Mouse (Mus musculus): ENCODE measurements at regions not wholly inside any gene's neighbourhood (a gene's known extent, or its start where the extent isn't known, plus 50 kb on each side); places are given as distances from the start of the nearest gene placed in this dataset.
"Not testable (repeated sequence)": the region's sequence is repeated elsewhere in the genome, so short reads cannot be mapped to it uniquely, and the experiment has no call there.

DNA sequence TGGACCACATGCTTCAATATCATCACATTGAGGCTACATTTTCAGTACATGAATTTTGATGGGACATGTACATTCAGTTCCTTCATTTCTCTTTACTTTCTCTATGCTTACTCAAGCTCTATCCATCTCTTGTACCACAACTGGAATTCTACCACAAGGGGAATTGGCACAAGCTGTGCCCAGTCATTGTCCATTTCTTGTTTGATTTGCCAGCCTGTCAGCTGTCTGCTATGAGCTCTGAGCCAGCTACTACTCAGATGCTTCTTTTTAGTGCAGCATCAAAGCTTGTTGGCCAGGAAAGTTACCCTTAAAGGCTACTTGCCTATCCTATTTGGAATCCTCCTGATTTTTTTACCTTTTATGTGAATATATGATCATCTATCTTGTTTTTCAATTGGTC is 410.9 kb upstream of the Agtr1b start:
- no peak overlapping the region for H3K27ac ChIP-seq
- no peaks in the 10 kb centered on the region for H3K36me3 ChIP-seq
- no peak overlapping the region for H3K4me3 ChIP-seq (replicated peaks)
- H3K4me2 ChIP-seq (replicated peaks), result no peak overlapping the region
- no peaks in the 10 kb centered on the region for H3K27me3 ChIP-seq
- H3K9ac ChIP-seq (replicated peaks), result no peak overlapping the region
- peaks cover 11% of the 10 kb centered on the region for H3K4me1 ChIP-seq (replicated peaks)
- no peak for ATAC-seq
- no peaks in the 10 kb centered on the region for H3K9me3 ChIP-seq

DNA sequence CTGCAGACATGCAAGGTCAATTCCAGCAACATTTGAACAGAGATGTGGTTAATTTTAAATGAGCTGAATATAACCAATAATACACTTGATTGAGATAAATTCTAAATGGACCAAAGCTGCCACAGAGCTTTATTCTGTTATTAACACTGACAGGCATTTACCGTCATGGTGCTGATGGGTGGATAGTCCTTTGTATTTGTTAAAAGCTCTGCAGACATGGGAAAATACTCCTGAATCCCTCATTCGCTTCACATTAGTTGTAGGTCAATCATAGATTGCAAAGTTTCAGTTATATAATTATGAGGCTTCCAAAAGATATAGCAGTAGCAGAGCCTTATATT is 410.0 kb upstream of the Agtr1b start:
- no peak overlapping the region for H3K4me2 ChIP-seq (replicated peaks)
- H3K9ac ChIP-seq (replicated peaks), result no peak overlapping the region
- peak; percentile 83 for ATAC-seq
- 0 out of 2 replicates have a peak overlapping the region, but pooled peaks have one; percentile 25 for H3K27ac ChIP-seq
- 22% methylated on average over 2 of the region's 2 CpGs for WGBS
- no peaks in the 10 kb centered on the region for H3K27me3 ChIP-seq
- peaks cover 11% of the 10 kb centered on the region for H3K4me1 ChIP-seq (replicated peaks)
- no peak overlapping the region for H3K4me3 ChIP-seq (replicated peaks)
- H3K36me3 ChIP-seq, result no peaks in the 10 kb centered on the region
- H3K9me3 ChIP-seq, result no peaks in the 10 kb centered on the region

GRCm38 (mm10) chr3:20776128-20776963 is 409.4 kb upstream of the Agtr1b start:
- ATAC-seq, result peak; percentile 97
- H3K27me3 ChIP-seq, result no peaks in the 10 kb centered on the region
- H3K9me3 ChIP-seq, result no peaks in the 10 kb centered on the region
- H3K4me2 ChIP-seq (replicated peaks), result no peak overlapping the region
- 20% methylated on average over 4 of the region's 4 CpGs for WGBS
- H3K27ac ChIP-seq, result peak overlapping the region; percentile 42
- H3K4me3 ChIP-seq (replicated peaks), result no peak overlapping the region
- H3K9ac ChIP-seq (replicated peaks), result no peak overlapping the region
- peaks cover 11% of the 10 kb centered on the region for H3K4me1 ChIP-seq (replicated peaks)
- no peaks in the 10 kb centered on the region for H3K36me3 ChIP-seq

GRCm38 (mm10) chr3:20734302-20734701 is 367.3 kb upstream of the Agtr1b start:
- 62% methylated on average over 3 of the region's 3 CpGs for WGBS
- Histone ChIP-seq H3K27ac (no peak overlapping the region), H3K9ac (replicated peaks) (no peak overlapping the region), H3K4me3 (replicated peaks) (no peak overlapping the region), H3K4me2 (replicated peaks) (no peak overlapping the region), H3K36me3 (no peaks in the 10 kb centered on the region), H3K9me3 (no peaks in the 10 kb centered on the region), H3K27me3 (no peaks in the 10 kb centered on the region), H3K4me1 (replicated peaks) (0 out of 2 replicates have a peak, but pooled peaks cover 3% of the 10 kb centered on the region)
- ATAC-seq, result no peak

GRCm38 (mm10) chr3:20732005-20732404 is 365.0 kb upstream of the Agtr1b start:
- Histone ChIP-seq H3K9me3 (no peaks in the 10 kb centered on the region), H3K36me3 (no peaks in the 10 kb centered on the region), H3K4me3 (replicated peaks) (no peak overlapping the region), H3K4me2 (replicated peaks) (no peak overlapping the region), H3K27ac (no peak overlapping the region), H3K4me1 (replicated peaks) (0 out of 2 replicates have a peak, but pooled peaks cover 3% of the 10 kb centered on the region), H3K27me3 (no peaks in the 10 kb centered on the region), H3K9ac (replicated peaks) (no peak overlapping the region)
- no peak for ATAC-seq

GRCm38 (mm10) chr3:20730481-20730880 is 363.5 kb upstream of the Agtr1b start:
- H3K9me3 ChIP-seq, result no peaks in the 10 kb centered on the region
- no peak for ATAC-seq

DNA sequence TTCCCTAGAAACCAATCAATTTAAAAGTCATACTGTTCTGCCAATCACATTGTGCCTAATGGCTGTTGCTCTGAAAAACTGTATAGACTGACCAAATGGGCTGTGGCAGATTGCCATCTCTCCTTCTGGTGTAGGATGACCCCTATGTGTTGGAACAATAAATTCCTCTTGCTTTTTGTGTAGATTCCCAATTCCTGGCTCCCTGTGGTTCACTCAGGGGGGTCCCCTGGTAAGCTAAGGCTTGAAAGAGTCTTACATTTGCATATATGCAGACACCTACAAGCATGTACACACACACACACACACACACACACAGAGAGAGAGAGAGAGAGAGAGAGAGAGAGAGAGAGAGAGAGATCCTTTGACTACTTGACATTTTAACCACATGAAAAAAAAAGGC is 362.8 kb upstream of the Agtr1b start:
- ATAC-seq; H3K9ac ChIP-seq (replicated peaks); H3K9me3 ChIP-seq; H3K27me3 ChIP-seq; H3K27ac ChIP-seq; H3K4me2 ChIP-seq (replicated peaks); H3K4me1 ChIP-seq (replicated peaks); H3K36me3 ChIP-seq; H3K4me3 ChIP-seq (replicated peaks): not testable (repeated sequence)

More at GRCm38 (mm10) chr3:20730481-20730880, 363.5 kb upstream of the Agtr1b start:
- no peak overlapping the region for H3K4me3 ChIP-seq (replicated peaks)
- no peak overlapping the region for H3K9ac ChIP-seq (replicated peaks)
- no peaks in the 10 kb centered on the region for H3K27me3 ChIP-seq
- H3K4me2 ChIP-seq (replicated peaks), result no peak overlapping the region
- H3K27ac ChIP-seq, result no peak overlapping the region
- no peaks in the 10 kb centered on the region for H3K36me3 ChIP-seq
- 0 out of 2 replicates have a peak, but pooled peaks cover 3% of the 10 kb centered on the region for H3K4me1 ChIP-seq (replicated peaks)

GRCm38 (mm10) chr3:20714671-20715070 is 347.7 kb upstream of the Agtr1b start:
- no peak overlapping the region for H3K9ac ChIP-seq (replicated peaks)
- H3K4me3 ChIP-seq (replicated peaks), result no peak overlapping the region
- H3K4me1 ChIP-seq (replicated peaks), result no peaks in the 10 kb centered on the region
- WGBS, result 71% methylated on average over 1 of the region's 1 CpGs
- no peak overlapping the region for H3K27ac ChIP-seq
- no peak for ATAC-seq
- no peaks in the 10 kb centered on the region for H3K27me3 ChIP-seq
- H3K36me3 ChIP-seq, result no peaks in the 10 kb centered on the region
- no peak overlapping the region for H3K4me2 ChIP-seq (replicated peaks)
- no peaks in the 10 kb centered on the region for H3K9me3 ChIP-seq

DNA sequence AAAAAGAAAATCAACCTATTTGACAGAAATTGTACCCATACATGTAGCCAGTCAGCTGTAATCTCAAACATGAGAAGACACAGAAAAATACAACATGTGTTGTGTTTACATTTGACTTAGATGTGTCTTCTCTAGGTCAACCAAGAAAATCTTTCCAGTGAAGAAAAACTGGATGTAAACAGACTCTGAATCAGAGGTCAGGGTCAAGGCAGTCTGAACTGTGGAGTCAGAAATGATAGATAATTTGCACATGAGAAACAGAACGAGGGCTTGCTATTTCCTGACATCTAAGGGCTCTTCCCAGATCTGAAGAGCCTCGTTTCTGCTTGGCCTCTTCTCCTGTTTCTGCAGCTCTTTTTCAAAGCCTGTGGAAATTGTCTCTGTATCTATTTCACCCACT is 342.7 kb upstream of the Agtr1b start:
- Histone ChIP-seq H3K27ac (no peak overlapping the region), H3K4me2 (replicated peaks) (no peak overlapping the region), H3K27me3 (no peaks in the 10 kb centered on the region), H3K36me3 (no peaks in the 10 kb centered on the region), H3K9me3 (no peaks in the 10 kb centered on the region), H3K9ac (replicated peaks) (no peak overlapping the region), H3K4me3 (replicated peaks) (no peak overlapping the region), H3K4me1 (replicated peaks) (no peaks in the 10 kb centered on the region)
- ATAC-seq, result no peak
- WGBS, result 68% methylated on average over 2 of the region's 2 CpGs

DNA sequence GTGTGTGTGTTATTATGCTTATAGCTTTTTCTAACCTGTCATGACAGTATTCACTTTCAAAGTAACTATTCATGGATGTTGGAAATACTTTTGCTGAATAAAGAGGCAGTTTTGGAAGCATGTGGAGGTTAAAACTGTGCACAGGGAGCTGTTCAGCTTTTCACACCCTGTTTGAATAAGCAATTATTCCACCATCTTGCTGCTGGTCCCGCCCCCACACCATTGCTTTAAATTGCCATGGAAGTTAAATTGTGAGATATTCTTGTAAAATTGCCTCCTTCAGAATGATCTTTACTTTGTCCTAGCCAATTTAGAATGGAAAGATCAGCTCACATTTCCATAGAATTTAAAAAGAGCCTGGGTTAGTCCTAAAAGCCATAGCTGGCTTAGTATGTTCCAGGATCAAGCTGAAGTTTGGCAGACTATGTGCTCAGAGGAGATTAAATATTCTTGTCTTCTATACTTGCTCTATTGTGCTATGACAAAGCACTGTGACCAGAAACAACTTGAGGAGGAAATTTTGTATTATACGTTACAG is 328.4 kb upstream of the Agtr1b start:
- H3K27ac ChIP-seq, result no peak overlapping the region
- H3K9me3 ChIP-seq, result no peaks in the 10 kb centered on the region
- no peak for ATAC-seq
- H3K4me1 ChIP-seq (replicated peaks), result no peaks in the 10 kb centered on the region
- no peak overlapping the region for H3K9ac ChIP-seq (replicated peaks)
- WGBS, result 87% methylated on average over 2 of the region's 2 CpGs
- no peaks in the 10 kb centered on the region for H3K36me3 ChIP-seq
- no peak overlapping the region for H3K4me2 ChIP-seq (replicated peaks)
- no peaks in the 10 kb centered on the region for H3K27me3 ChIP-seq
- no peak overlapping the region for H3K4me3 ChIP-seq (replicated peaks)

- Histone ChIP-seq H3K27ac (no peak overlapping the region), H3K36me3 (no peaks in the 10 kb centered on the region), H3K9me3 (no peaks in the 10 kb centered on the region), H3K4me1 (replicated peaks) (no peaks in the 10 kb centered on the region), H3K4me2 (replicated peaks) (no peak overlapping the region), H3K27me3 (no peaks in the 10 kb centered on the region), H3K4me3 (replicated peaks) (no peak overlapping the region), H3K9ac (replicated peaks) (no peak overlapping the region)
- no peak for ATAC-seq
- WGBS, result 89% methylated on average over 6 of the region's 6 CpGs
Observed at GRCm38 (mm10) chr3:20680944-20681494, 314.0 kb upstream of the Agtr1b start.

DNA sequence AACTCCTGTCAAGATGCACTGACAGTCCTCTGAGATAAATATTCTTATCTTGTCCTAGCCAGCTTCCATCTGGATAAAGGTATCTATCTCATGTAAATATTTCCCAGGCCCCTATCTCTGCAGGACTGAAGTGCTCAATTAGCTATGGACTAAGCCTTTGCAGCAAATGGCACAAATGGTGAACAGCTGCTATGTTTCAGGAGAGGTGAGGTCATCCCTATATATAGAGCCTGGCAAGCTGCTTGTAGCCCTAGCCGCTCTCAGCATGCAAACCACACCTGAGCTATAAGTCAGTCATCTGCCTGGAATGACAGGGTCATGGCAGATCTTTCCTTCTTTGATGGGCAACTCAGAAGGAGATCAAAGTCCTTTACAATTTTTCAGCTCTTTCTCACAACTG is 294.9 kb upstream of the Agtr1b start:
- peak; percentile 82 for ATAC-seq
- H3K4me2 ChIP-seq (replicated peaks), result no peak overlapping the region
- no peak overlapping the region for H3K4me3 ChIP-seq (replicated peaks)
- H3K27ac ChIP-seq, result no peak overlapping the region
- no peaks in the 10 kb centered on the region for H3K36me3 ChIP-seq
- WGBS, result 56% methylated on average over 1 of the region's 1 CpGs
- no peaks in the 10 kb centered on the region for H3K9me3 ChIP-seq
- no peak overlapping the region for H3K9ac ChIP-seq (replicated peaks)
- peaks cover 8% of the 10 kb centered on the region for H3K4me1 ChIP-seq (replicated peaks)
- H3K27me3 ChIP-seq, result no peaks in the 10 kb centered on the region

Measured in midbrain, embryonic 13.5 days (tissue).